Mouse (Mus musculus) monocyte, adult 2 months (primary cell): ENCODE measurements around the gene Olfr769.
"Not testable (repeated sequence)": the region's sequence is repeated elsewhere in the genome, so short reads cannot be mapped to it uniquely, and the experiment has no call there.

Source experiments
- DNase-seq, 2 experiments: peaks; one replicate each; pipeline ENCODE4 v3.0.0; 2022; ENCODE audit warnings: low spot score in 2 of 2, low read depth in 1 of 2

The Olfr769 gene

DNA sequence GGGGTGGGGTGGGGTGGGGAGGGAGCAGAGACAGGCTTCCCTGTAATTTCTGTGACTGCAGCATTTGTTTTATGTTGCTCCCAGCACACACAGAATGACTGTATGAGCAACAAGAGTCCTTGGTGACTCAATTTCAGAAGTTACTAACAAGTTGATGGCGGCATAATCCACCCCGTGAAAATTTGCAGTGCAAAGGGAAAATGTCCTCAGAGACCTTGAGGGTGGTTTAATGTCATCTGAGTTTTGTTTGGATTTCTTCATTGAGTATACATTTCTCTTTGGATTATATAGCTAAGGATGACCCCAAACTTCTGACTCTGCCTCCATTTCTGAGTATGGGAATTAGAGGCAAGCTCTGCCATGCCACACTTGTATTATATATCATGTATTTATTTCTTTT is at the start of gene Olfr769:
Gene Olfr769, minus strand, starts transcription at position 101 of the 400 bp plus-strand sequence.
- no peak for DNase-seq

DNA sequence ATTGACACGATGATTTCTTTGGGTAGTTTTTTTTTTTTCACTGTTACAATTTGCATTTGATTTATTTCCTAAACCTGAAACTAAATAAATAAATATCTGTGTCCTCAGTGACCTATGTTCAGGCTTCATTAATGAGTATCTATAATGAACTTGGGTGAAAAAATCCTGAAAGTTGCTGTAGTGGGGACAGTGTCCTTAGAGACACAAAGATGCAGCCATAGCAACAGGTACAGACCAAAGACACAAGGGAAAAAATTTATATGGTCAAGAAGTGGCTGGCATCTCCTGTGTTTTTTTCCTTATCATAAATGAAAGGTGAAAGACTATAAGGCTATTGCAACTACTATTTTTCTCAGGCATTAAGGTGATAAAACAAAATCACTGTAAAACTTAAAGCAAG is 47.0 kb upstream of the Olfr769 start, which contains the start of gene Olfr771:
Gene Olfr771, minus strand, starts transcription at position 101 of the 400 bp plus-strand sequence.
- no peak for DNase-seq

DNA sequence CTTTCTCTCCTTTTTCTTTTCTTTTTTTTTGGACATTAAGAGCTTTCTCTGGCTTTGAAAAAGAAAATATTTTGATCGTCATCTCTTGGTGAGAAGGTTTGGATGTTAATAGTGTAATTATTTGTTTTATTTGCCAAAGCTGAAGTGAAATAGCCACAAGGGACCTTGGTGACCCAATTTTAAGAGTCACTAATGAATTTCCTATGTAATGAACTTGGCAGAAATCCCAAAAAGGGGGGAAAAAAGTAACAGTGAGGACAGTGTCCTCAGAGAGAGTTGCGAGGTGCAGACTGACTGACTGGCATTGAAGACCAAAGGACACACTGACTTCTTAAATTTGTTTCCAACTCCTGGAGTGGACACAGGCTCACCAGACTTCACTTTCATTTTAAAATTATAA is 21.2 kb upstream of the Olfr769 start, which contains the start of gene Olfr770:
Gene Olfr770, minus strand, starts transcription at position 101 of the 400 bp plus-strand sequence.
- DNase-seq = no peak

DNA sequence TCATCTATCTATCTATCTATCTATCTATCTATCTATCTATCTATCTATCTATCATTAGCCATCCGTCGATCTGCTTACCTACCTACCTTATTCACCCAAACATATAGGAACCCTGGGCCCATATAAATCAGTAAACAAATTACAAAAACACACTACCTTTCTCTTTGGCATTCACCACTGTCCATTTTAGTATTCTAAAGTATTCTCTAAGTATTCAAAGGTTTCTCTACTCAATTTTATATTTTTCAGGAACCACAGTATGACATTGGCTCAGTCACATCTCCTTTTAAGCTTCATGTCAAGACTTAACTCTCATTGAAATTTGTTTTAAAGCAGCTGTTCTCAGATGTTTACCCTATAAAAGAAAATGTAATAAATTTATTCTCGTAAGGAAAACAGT is 2.5 kb downstream of the Olfr769 start:
- no peak for DNase-seq

DNA sequence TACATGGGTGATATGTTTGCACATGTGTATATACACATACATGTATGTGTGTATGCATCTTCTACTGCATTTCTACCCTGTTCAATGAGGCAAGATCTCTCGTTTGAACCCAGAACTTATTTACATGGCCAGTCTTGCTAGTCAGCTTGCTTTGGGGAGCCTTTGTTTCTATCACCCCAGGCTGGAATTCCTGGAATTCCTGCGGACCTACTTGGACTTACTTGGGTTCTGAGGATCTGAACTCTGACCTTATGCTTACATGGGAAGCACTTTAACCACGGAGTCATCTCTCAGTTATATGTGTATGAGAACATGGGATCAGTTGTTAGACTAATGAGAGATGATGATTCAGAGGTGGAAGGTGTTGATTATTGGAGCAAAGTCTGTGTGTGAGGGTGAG is 16.4 kb downstream of the Olfr769 start:
- DNase-seq = no peak

DNA sequence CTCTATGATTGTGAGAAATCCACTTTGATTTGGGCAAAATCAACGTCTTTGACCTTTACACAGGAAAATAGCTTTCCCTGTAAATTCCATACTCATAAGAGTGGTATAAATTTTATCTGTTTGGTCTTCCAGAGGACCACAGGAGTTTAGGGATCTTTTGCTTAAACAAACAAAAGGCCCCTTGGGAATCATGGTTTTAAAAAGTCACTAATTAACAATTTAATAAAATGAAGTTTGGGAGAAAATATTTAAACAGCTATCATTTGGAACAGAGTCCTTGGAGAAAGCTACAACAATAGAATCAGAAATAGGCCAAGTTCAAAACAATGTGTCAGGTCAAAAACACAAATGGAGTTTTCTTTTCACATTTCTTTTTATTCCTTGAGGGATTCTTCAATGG is 18.4 kb downstream of the Olfr769 start, which contains the start of gene Olfr768:
Gene Olfr768, minus strand, starts transcription at position 101 of the 400 bp plus-strand sequence.
- DNase-seq = no peak

- not testable (repeated sequence) for DNase-seq
These were observed 34.9 kb downstream of the Olfr769 start, which contains the start of gene Olfr767 for GRCm38 (mm10) chr10:129082810-129083209. TSS of gene Olfr767 (minus strand) at chr10:129082910.

DNA sequence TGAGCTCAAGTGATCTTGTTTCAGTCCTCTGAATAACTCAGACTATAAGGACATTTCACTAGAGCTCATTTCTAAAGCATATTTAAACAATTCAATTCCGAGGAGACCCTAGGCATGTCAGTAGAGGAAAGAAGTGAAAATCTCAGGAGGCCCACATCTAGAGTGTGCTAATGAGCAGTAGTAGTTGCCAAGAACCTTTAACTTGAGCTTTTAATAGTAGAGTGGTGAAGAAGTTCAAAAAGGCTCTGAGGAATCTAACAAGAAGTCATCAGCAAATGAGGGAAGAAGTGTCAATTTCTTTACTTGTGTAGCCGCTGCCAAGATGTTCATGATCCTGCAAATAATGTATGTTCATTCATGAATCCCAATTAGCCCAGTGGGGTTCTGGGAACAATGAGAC is 48.8 kb downstream of the Olfr769 start, which contains the start of gene Olfr766-ps1:
Gene Olfr766-ps1, minus strand, starts transcription at position 101 of the 400 bp plus-strand sequence.
- no peak for DNase-seq
